Mouse (Mus musculus) C2C12 (cell line): ENCODE results near the gene Arhgap17.

ENCODE experiments used
- CEBPB ChIP-seq: IDR thresholded peaks from one replicate; pipeline ENCODE4 v1.6.1; 2011; ENCODE audit warnings: low read depth, mild to moderate bottlenecking, control low read depth, moderate library complexity
- CTCF ChIP-seq: IDR thresholded peaks from one replicate; pipeline ENCODE4 v1.5.1; 2011; ENCODE audit not compliant: control insufficient read depth, insufficient read depth, insufficient read length
- FOSL1 ChIP-seq: IDR thresholded peaks from one replicate; pipeline ENCODE4 v1.8.0; 2011; ENCODE audit warnings: mild to moderate bottlenecking, low read length; ENCODE audit not compliant: poor library complexity, insufficient read depth, severe bottlenecking
- MAX ChIP-seq: IDR thresholded peaks from one replicate; pipeline ENCODE4 v1.6.1; 2011; ENCODE audit warnings: mild to moderate bottlenecking, control low read depth
- MYOD1 ChIP-seq: IDR thresholded peaks from one replicate; pipeline ENCODE4 v1.6.1; 2011; ENCODE audit warnings: low read depth; ENCODE audit not compliant: control insufficient read depth, insufficient read length
- MYOG ChIP-seq: IDR thresholded peaks from one replicate; pipeline ENCODE4 v1.6.1; 2011; ENCODE audit not compliant: control insufficient read depth, insufficient read length; ENCODE audit errors: extremely low read depth
- USF1 ChIP-seq: IDR thresholded peaks from one replicate; pipeline ENCODE4 v1.6.1; 2011; ENCODE audit warnings: low read depth, mild to moderate bottlenecking, control low read depth, moderate library complexity

DNA sequence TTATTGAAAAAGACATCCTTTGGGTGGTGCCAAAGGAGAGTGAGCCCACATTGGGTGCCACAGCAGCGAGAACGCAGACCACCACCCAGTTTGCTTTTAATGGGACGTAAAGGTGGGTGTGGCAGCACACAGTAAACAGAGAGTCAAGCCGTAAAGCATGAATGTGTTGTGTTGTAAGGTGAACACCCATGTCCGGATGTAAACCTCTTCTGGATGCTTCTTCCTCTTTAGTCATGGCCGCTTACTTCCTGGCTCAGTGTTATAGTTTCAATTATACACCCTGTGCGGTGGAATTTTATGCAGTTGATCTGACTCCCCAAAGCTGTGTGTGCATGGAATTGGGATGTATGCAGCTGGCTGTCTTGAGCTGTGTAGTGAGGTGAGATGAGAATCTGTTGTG, 127.5 kb downstream of the Arhgap17 start:
- TF ChIP-seq CTCF (no peak), USF1 (no peak), MAX (no peak), MYOD1 (no peak), CEBPB (no peak), MYOG (no peak), FOSL1 (no peak)
